Mouse (Mus musculus) thymus, adult 2 months (tissue): ENCODE data around the gene Hoxb8.

ENCODE experiments used
- CTCF ChIP-seq: fragments of 200-500 bp; IDR thresholded peaks from 2 replicates; pipeline ENCODE4 v1.5.1; 2012; ENCODE audit warnings: mild to moderate bottlenecking, control low read depth, low read length, moderate library complexity, borderline replicate concordance; ENCODE audit not compliant: control insufficient read depth, poor library complexity, insufficient read depth; ENCODE audit errors: extremely low read depth
- POLR2A ChIP-seq: fragments of 200-500 bp; IDR thresholded peaks from 2 replicates; pipeline ENCODE4 v1.6.1; 2012; ENCODE audit warnings: mild to moderate bottlenecking, low read length, control low read depth, moderate library complexity; ENCODE audit not compliant: control insufficient read depth, poor library complexity, insufficient read depth; ENCODE audit errors: extremely low read depth

- TF ChIP-seq CTCF (no peak), POLR2A (no peak)
Measured at GRCm38 (mm10) chr11:96300354-96301063, 18.8 kb downstream of the Hoxb8 start.
